Mouse (Mus musculus) bone marrow macrophage, adult 2 months (primary cell): Measurements from ENCODE around the gene Emc3. TPM values are rescaled to one million over a fixed set of nuclear protein-coding genes. Genes with fewer than 3 reads are reported as not detected.

Source experiments
- H3K27ac ChIP-seq: 2 replicates; pipeline ENCODE4 v1.5.1; 2012; ENCODE audit warnings: low read depth, low read length; ENCODE audit not compliant: insufficient read depth
- H3K4me1 ChIP-seq: 2 replicates; pipeline ENCODE4 v1.6.1; 2012; ENCODE audit warnings: low read length; ENCODE audit not compliant: control insufficient read depth, insufficient read depth
- H3K4me3 ChIP-seq: 2 replicates; pipeline ENCODE4 v1.5.1; 2012; ENCODE audit warnings: mild to moderate bottlenecking, low read length, moderate library complexity; ENCODE audit not compliant: insufficient read depth
- CTCF ChIP-seq: IDR thresholded peaks from 2 replicates; pipeline ENCODE4 v1.5.1; 2012; ENCODE audit warnings: low read depth, mild to moderate bottlenecking, low read length, moderate library complexity
- POLR2A ChIP-seq: IDR thresholded peaks from 2 replicates; pipeline ENCODE4 v1.6.1; 2012; ENCODE audit warnings: mild to moderate bottlenecking, low read depth, low read length, borderline replicate concordance
- polyA plus RNA-seq: library from polyadenylated mRNA; stranded (reverse); fragments of >200 nt; gene quantifications from 2 replicates; pipeline ENCODE4 v1.2.4, GENCODE M21; 2012; ENCODE audit not compliant: missing spikeins, insufficient read depth, insufficient read length

Gene Emc3
- polyA plus RNA-seq, 1 experiment: 82.6 TPM

DNA sequence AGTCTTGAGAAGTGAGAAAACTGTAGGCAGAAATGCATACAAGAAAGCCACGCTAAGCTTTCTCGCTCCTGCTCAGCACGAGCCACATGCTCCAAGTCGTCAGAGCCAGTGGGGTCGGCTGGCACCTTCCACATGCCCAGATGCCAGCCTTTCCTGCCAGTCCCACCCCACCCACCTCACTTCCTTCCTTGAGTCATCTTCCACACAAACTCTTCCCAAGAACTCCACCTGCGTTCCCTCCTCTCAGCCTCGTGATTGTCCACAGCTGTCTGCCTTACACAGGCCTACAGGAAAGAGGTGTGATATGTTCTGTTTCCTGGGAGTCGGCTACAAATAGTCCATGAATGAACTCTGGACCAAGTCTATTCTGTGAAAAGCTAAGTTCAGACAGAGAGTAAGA, 8.0 kb downstream of the Emc3 start:
- TF ChIP-seq POLR2A: no peak
- no peak for TF ChIP-seq CTCF
- Histone ChIP-seq H3K4me3 (no peak overlapping the region), H3K4me1 (no peaks in the 10 kb centered on the region), H3K27ac (no peak overlapping the region)

GRCm38 (mm10) chr6:113522310-113522709, 9.1 kb downstream of the Emc3 start:
- TF ChIP-seq CTCF (no peak), POLR2A (no peak)
- Histone ChIP-seq H3K27ac (no peak overlapping the region), H3K4me3 (no peak overlapping the region), H3K4me1 (peaks cover 6% of the 10 kb centered on the region)

DNA sequence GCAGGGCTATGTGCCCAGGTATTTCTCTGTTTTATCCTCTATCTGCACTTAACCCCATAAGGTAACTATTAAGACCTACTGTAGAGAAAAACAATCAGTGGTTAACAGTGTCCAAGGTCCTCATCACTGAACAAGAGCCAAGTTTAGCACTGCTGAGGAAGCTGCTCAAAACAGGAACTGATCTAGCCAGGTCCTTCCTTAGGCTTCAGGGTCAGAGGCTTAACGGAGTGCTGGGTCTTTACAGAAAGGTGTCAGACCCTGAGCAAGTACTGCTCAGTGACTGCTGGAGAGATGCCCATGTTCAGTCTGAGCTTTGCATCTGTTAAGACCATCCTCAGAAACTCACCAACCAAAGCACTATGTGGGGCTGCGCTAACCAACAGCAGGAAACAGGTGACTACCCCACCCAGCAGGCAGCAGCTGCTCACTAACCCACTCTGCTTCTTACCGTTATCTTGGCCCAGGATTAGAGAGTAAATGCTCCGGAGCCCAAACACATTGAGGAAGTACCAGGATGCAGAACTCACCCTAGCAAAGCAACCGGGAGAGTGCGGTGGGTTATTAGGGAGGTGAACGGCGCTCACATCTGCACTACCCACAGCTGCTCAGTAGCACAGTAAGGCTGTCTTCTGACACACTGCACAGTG, 13.9 kb downstream of the Emc3 start:
- Histone ChIP-seq H3K4me3 (no peak overlapping the region), H3K4me1 (peaks cover 8% of the 10 kb centered on the region), H3K27ac (no peak overlapping the region)
- TF ChIP-seq CTCF: no peak

DNA sequence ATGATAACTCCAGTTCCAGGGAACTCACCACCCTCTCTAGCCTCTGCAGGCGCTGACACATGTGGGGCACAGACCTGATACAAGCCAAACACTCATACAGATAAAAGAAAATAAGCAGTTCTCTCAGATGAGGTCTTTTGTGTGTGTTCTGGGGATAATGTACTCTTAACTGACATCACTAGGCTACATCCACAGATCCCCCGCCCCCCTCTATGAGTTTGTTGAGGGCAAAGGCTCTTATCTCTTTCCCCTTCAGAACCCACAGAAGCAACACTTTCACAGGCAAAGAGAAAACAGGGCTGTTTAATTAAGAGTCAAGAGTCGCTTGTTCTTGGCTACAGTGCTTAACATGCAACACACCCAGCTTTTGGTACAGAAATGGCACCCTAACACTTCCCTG, 16.9 kb downstream of the Emc3 start:
- Histone ChIP-seq H3K4me1 (peaks cover 8% of the 10 kb centered on the region), H3K27ac (no peak overlapping the region), H3K4me3 (no peak overlapping the region)
- TF ChIP-seq CTCF (no peak), POLR2A (no peak)

DNA sequence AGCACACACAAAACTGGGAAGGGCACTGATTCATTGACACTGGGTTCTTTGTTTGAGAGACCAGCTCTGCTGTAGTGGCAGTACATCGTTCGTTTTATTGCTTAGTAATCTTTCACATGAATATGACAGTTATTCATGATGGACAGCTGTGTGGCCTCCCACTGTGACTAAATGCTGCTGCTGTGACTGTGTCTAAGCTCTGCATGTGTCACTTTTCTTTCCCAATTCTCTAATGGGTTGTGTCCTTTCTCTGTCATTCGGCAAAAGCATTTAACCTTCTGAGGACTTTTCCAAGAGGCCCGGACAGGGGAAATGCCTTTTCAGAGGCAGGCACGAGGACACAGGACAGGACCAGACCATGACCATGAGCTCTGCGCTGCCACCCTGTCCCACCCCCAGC, 17.5 kb downstream of the Emc3 start:
- Histone ChIP-seq H3K4me3 (no peak overlapping the region), H3K27ac (no peak overlapping the region), H3K4me1 (peaks cover 8% of the 10 kb centered on the region)
- TF ChIP-seq POLR2A: no peak
- no peak for TF ChIP-seq CTCF

GRCm38 (mm10) chr6:113508947-113509280, 22.5 kb downstream of the Emc3 start:
- Histone ChIP-seq H3K4me3 (no peak overlapping the region), H3K4me1 (no peaks in the 10 kb centered on the region), H3K27ac (no peak overlapping the region)
- TF ChIP-seq CTCF (no peak), POLR2A (no peak)

GRCm38 (mm10) chr6:113508272-113508946, 23.0 kb downstream of the Emc3 start:
- TF ChIP-seq POLR2A: no peak
- TF ChIP-seq CTCF: no peak
- H3K27ac ChIP-seq: no peak overlapping the region
- no peak overlapping the region for H3K4me3 ChIP-seq
- no peaks in the 10 kb centered on the region for H3K4me1 ChIP-seq

GRCm38 (mm10) chr6:113507130-113507529, 24.3 kb downstream of the Emc3 start:
- Histone ChIP-seq H3K4me1 (no peaks in the 10 kb centered on the region), H3K4me3 (no peak overlapping the region), H3K27ac (no peak overlapping the region)
- TF ChIP-seq POLR2A (no peak), CTCF (no peak)

DNA sequence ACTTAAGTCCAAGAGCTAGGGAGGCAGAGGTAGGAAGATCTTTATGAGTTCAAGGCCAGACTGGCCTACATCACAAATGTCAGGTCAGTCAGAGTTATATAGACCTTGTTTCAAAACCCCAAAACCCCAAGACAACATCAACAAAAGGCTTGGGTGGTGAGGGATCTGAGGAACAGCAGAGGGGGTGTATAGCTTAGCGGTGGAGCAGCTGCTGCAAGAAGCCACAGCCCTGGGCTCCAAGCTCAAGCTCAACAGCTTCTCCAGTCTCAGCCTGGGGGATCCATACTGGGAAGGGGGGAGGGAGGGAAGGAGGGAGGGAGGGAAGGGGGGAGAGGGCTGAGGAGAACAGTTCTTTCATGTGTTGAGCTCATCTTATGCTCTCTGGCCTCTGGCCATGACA, 25.8 kb downstream of the Emc3 start:
- H3K27ac ChIP-seq: no peak overlapping the region
- no peak for TF ChIP-seq CTCF
- TF ChIP-seq POLR2A: no peak

DNA sequence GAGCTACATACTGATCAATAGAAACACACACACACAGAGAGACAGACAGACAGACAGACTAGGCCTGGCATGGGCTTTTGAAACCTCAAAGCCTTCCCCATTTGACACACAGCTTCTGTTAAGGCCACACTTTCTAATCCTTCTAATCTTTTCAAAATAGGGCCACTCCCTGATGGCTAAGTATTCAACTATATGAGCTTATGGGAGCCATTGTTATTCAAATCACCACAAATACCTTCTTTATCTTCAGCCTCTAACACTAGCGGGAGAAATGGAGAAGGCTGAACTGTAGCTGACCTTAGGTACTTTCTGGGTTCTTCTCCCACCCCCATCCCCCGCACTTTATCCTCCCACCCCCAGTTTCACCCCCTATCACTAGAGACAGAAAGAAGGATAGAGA, 28.7 kb downstream of the Emc3 start:
- H3K4me3 ChIP-seq: no peak overlapping the region
- H3K27ac ChIP-seq: no peak overlapping the region
- TF ChIP-seq POLR2A (no peak), CTCF (no peak)

More for the DNA sequence above, 25.8 kb downstream of the Emc3 start:
- Histone ChIP-seq H3K4me1 (no peaks in the 10 kb centered on the region), H3K4me3 (no peak overlapping the region)

More for the DNA sequence above, 28.7 kb downstream of the Emc3 start:
- no peaks in the 10 kb centered on the region for H3K4me1 ChIP-seq
